Mouse (Mus musculus): ENCODE data around the gene Elovl7. TPM values are rescaled to one million over a fixed set of nuclear protein-coding genes. Genes with fewer than 3 reads are reported as not detected.

Elovl7 gene
- total RNA-seq (2021) = 1 to 10 TPM; 7.1 to 9.6 TPM

- intact Hi-C loops (cut with DNase I) = loop anchor here (5.0 kb wide), 1 partner anchor 113 kb away; no protein-coding TSS in a partner anchor
- peak; percentile 74 to 88 for DNase-seq (ENCODE audit: low spot score in 2 of 2)
Observed at GRCm38 (mm10) chr13:108214081-108214484, at the start of gene Elovl7. Gene Elovl7 (plus strand): TSS chr13:108214404.

- no peak for DNase-seq (ENCODE audit: low spot score in 2 of 2)
- intact Hi-C loops (cut with DNase I) = no loop called here
Observed at GRCm38 (mm10) chr13:108164621-108165020, 49.6 kb upstream of the Elovl7 start.

- no peak for DNase-seq (ENCODE audit: low spot score in 2 of 2)
- intact Hi-C loops (cut with DNase I) = no loop called here
Observed at GRCm38 (mm10) chr13:108170002-108170401, 44.2 kb upstream of the Elovl7 start.

GRCm38 (mm10) chr13:108170511-108170910 lies 43.7 kb upstream of the Elovl7 start:
- no peak for DNase-seq (ENCODE audit: low spot score in 2 of 2)
- intact Hi-C loops (cut with DNase I) = no loop called here

- intact Hi-C loops (cut with DNase I) = no loop called here
- DNase-seq (ENCODE audit: low spot score in 2 of 2) = no peak
Observed at GRCm38 (mm10) chr13:108179618-108180017, 34.6 kb upstream of the Elovl7 start.

GRCm38 (mm10) chr13:108180821-108181220 lies 33.4 kb upstream of the Elovl7 start:
- intact Hi-C loops (cut with DNase I) = no loop called here

GRCm38 (mm10) chr13:108184743-108185255 lies 29.4 kb upstream of the Elovl7 start:
- DNase-seq (ENCODE audit: low spot score in 2 of 2) = no peak
- intact Hi-C loops (cut with DNase I) = no loop called here

More at GRCm38 (mm10) chr13:108180821-108181220, 33.4 kb upstream of the Elovl7 start:
- DNase-seq (ENCODE audit: low spot score in 2 of 2) = no peak

GRCm38 (mm10) chr13:108185530-108185929 lies 28.7 kb upstream of the Elovl7 start:
- intact Hi-C loops (cut with DNase I) = no loop called here
- DNase-seq (ENCODE audit: low spot score in 2 of 2) = no peak

GRCm38 (mm10) chr13:108187994-108188393 lies 26.2 kb upstream of the Elovl7 start:
- intact Hi-C loops (cut with DNase I) = no loop called here
- no peak for DNase-seq (ENCODE audit: low spot score in 2 of 2)

- DNase-seq (ENCODE audit: low spot score in 2 of 2) = peak; percentile 39
Observed at GRCm38 (mm10) chr13:108191074-108191720, 23.0 kb upstream of the Elovl7 start.

GRCm38 (mm10) chr13:108195474-108195873 lies 18.7 kb upstream of the Elovl7 start:
- no peak for DNase-seq (ENCODE audit: low spot score in 2 of 2)
- intact Hi-C loops (cut with DNase I) = no loop called here

More at GRCm38 (mm10) chr13:108191074-108191720, 23.0 kb upstream of the Elovl7 start:
- intact Hi-C loops (cut with DNase I) = loop anchor here (1.0 to 5.0 kb wide), 2 partner anchors 138 to 1021 kb away; no protein-coding TSS in a partner anchor

- DNase-seq (ENCODE audit: low spot score in 2 of 2) = no peak
- intact Hi-C loops (cut with DNase I) = no loop called here
Observed at GRCm38 (mm10) chr13:108204857-108205256, 9.3 kb upstream of the Elovl7 start.

- DNase-seq (ENCODE audit: low spot score in 2 of 2) = no peak
- intact Hi-C loops (cut with DNase I) = no loop called here
Observed at GRCm38 (mm10) chr13:108207447-108207846, 6.8 kb upstream of the Elovl7 start.

GRCm38 (mm10) chr13:108208090-108208489 lies 6.1 kb upstream of the Elovl7 start:
- intact Hi-C loops (cut with DNase I) = no loop called here
- no peak for DNase-seq (ENCODE audit: low spot score in 2 of 2)

- intact Hi-C loops (cut with DNase I) = loop anchor here (5.0 kb wide), 1 partner anchor 116 kb away; no protein-coding TSS in a partner anchor
- no peak for DNase-seq (ENCODE audit: low spot score in 2 of 2)
Observed at GRCm38 (mm10) chr13:108210960-108211359, 3.2 kb upstream of the Elovl7 start.

GRCm38 (mm10) chr13:108212397-108213018 lies 1.7 kb upstream of the Elovl7 start:
- intact Hi-C loops (cut with DNase I) = loop anchor here (5.0 kb wide), 1 partner anchor 115 kb away; no protein-coding TSS in a partner anchor
- DNase-seq (ENCODE audit: low spot score in 2 of 2) = no peak

- intact Hi-C loops (cut with DNase I) = loop anchor here (5.0 kb wide), 2 partner anchors 103 to 113 kb away; partner anchors contain the start of gene Depdc1b
- DNase-seq (ENCODE audit: low spot score in 2 of 2) = peak; percentile 25 to 40
Observed at GRCm38 (mm10) chr13:108214485-108215107, 392 bp downstream of the Elovl7 start.

- intact Hi-C loops (cut with DNase I) = loop anchor here (5.0 kb wide), 1 partner anchor 102 kb away; the partner anchor contains the start of gene Depdc1b
- peak in 1 of 2 experiments; percentile 6 for DNase-seq (ENCODE audit: low spot score in 2 of 2)
Observed at GRCm38 (mm10) chr13:108215231-108215780, 1.1 kb downstream of the Elovl7 start.

GRCm38 (mm10) chr13:108219773-108220172 lies 5.6 kb downstream of the Elovl7 start:
- intact Hi-C loops (cut with DNase I) = loop anchor here (5.0 kb wide), 1 partner anchor 98 kb away; the partner anchor contains the start of gene Depdc1b
- no peak for DNase-seq (ENCODE audit: low spot score in 2 of 2)

- DNase-seq (ENCODE audit: low spot score in 2 of 2) = no peak
- intact Hi-C loops (cut with DNase I) = no loop called here
Observed at GRCm38 (mm10) chr13:108229191-108229590, 15.0 kb downstream of the Elovl7 start.

Data from left cerebral cortex, postnatal 36 days (tissue).